Mouse (Mus musculus): Measurements from ENCODE around the gene Ttpal. TPM values are rescaled to one million over a fixed set of nuclear protein-coding genes. Genes with fewer than 3 reads are reported as not detected.

Ttpal gene
- polyA plus RNA-seq, 1 experiment from 2014 or later: 40.3 TPM

GRCm38 (mm10) chr2:163561258-163561948 lies 40.7 kb upstream of the Ttpal start:
- no peak overlapping the region for H3K4me2 ChIP-seq (replicated peaks; ENCODE audit: low read depth, low read length)
- H3K9me3 ChIP-seq (ENCODE audit: control insufficient read depth, low read length): no peaks in the 10 kb centered on the region
- H3K9ac ChIP-seq (ENCODE audit: low read depth, low read length): no peak overlapping the region
- H3K27me3 ChIP-seq (ENCODE audit: control insufficient read depth, insufficient read depth, low read length): no peaks in the 10 kb centered on the region
- 62% methylated on average over 13 of the region's 13 CpGs for WGBS
- no peak for ATAC-seq (ENCODE audit: low FRiP score, low TSS enrichment)
- H3K4me1 ChIP-seq (ENCODE audit: control insufficient read depth, insufficient read depth, low read length): no peaks in the 10 kb centered on the region
- no peaks in the 10 kb centered on the region for H3K36me3 ChIP-seq (ENCODE audit: control insufficient read depth, insufficient read depth, low read length)
- no peak overlapping the region for H3K4me3 ChIP-seq (ENCODE audit: low read length)
- no peak overlapping the region for H3K27ac ChIP-seq (ENCODE audit: low read depth, low read length)

- Histone ChIP-seq H3K36me3 (ENCODE audit: control insufficient read depth, insufficient read depth, low read length) (no peaks in the 10 kb centered on the region), H3K4me1 (ENCODE audit: control insufficient read depth, insufficient read depth, low read length) (no peaks in the 10 kb centered on the region), H3K27ac (ENCODE audit: low read depth, low read length) (no peak overlapping the region), H3K9ac (ENCODE audit: low read depth, low read length) (no peak overlapping the region), H3K4me3 (ENCODE audit: low read length) (no peak overlapping the region), H3K27me3 (ENCODE audit: control insufficient read depth, insufficient read depth, low read length) (no peaks in the 10 kb centered on the region), H3K4me2 (replicated peaks; ENCODE audit: low read depth, low read length) (no peak overlapping the region), H3K9me3 (ENCODE audit: control insufficient read depth, low read length) (no peaks in the 10 kb centered on the region)
- WGBS: 21% methylated on average over 8 of the region's 8 CpGs
- ATAC-seq (ENCODE audit: low FRiP score, low TSS enrichment): no peak
Measured at GRCm38 (mm10) chr2:163564646-163565045, 37.5 kb upstream of the Ttpal start.

GRCm38 (mm10) chr2:163574321-163574720 lies 27.8 kb upstream of the Ttpal start:
- ATAC-seq (ENCODE audit: low FRiP score, low TSS enrichment): no peak
- H3K9me3 ChIP-seq (ENCODE audit: control insufficient read depth, low read length): no peaks in the 10 kb centered on the region
- H3K27me3 ChIP-seq (ENCODE audit: control insufficient read depth, insufficient read depth, low read length): no peaks in the 10 kb centered on the region
- H3K27ac ChIP-seq (ENCODE audit: low read depth, low read length): no peak overlapping the region
- no peaks in the 10 kb centered on the region for H3K4me1 ChIP-seq (ENCODE audit: control insufficient read depth, insufficient read depth, low read length)
- H3K4me2 ChIP-seq (replicated peaks; ENCODE audit: low read depth, low read length): no peak overlapping the region
- no peak overlapping the region for H3K4me3 ChIP-seq (ENCODE audit: low read length)
- H3K36me3 ChIP-seq (ENCODE audit: control insufficient read depth, insufficient read depth, low read length): no peaks in the 10 kb centered on the region
- WGBS: 81% methylated on average over 3 of the region's 3 CpGs
- no peak overlapping the region for H3K9ac ChIP-seq (ENCODE audit: low read depth, low read length)

- Histone ChIP-seq H3K9ac (ENCODE audit: low read depth, low read length) (no peak overlapping the region), H3K4me2 (replicated peaks; ENCODE audit: low read depth, low read length) (no peak overlapping the region), H3K4me3 (ENCODE audit: low read length) (no peak overlapping the region), H3K36me3 (ENCODE audit: control insufficient read depth, insufficient read depth, low read length) (no peaks in the 10 kb centered on the region), H3K27me3 (ENCODE audit: control insufficient read depth, insufficient read depth, low read length) (no peaks in the 10 kb centered on the region), H3K4me1 (ENCODE audit: control insufficient read depth, insufficient read depth, low read length) (no peaks in the 10 kb centered on the region), H3K27ac (ENCODE audit: low read depth, low read length) (no peak overlapping the region), H3K9me3 (ENCODE audit: control insufficient read depth, low read length) (no peaks in the 10 kb centered on the region)
- no peak for ATAC-seq (ENCODE audit: low FRiP score, low TSS enrichment)
- WGBS: 46% methylated on average over 11 of the region's 11 CpGs
Measured at GRCm38 (mm10) chr2:163575248-163575647, 26.9 kb upstream of the Ttpal start.

- Histone ChIP-seq H3K4me2 (replicated peaks; ENCODE audit: low read depth, low read length) (no peak overlapping the region), H3K4me3 (ENCODE audit: low read length) (no peak overlapping the region), H3K9ac (ENCODE audit: low read depth, low read length) (no peak overlapping the region), H3K9me3 (ENCODE audit: control insufficient read depth, low read length) (no peaks in the 10 kb centered on the region), H3K27ac (ENCODE audit: low read depth, low read length) (no peak overlapping the region), H3K4me1 (ENCODE audit: control insufficient read depth, insufficient read depth, low read length) (no peaks in the 10 kb centered on the region), H3K36me3 (ENCODE audit: control insufficient read depth, insufficient read depth, low read length) (no peaks in the 10 kb centered on the region), H3K27me3 (ENCODE audit: control insufficient read depth, insufficient read depth, low read length) (no peaks in the 10 kb centered on the region)
- 87% methylated on average over 2 of the region's 2 CpGs for WGBS
- no peak for ATAC-seq (ENCODE audit: low FRiP score, low TSS enrichment)
Measured at GRCm38 (mm10) chr2:163577986-163578385, 24.1 kb upstream of the Ttpal start.

GRCm38 (mm10) chr2:163580069-163580945 lies 21.8 kb upstream of the Ttpal start:
- no peak for ATAC-seq (ENCODE audit: low FRiP score, low TSS enrichment)
- 67% methylated on average over 13 of the region's 13 CpGs for WGBS

GRCm38 (mm10) chr2:163583226-163584087 lies 18.7 kb upstream of the Ttpal start:
- Histone ChIP-seq H3K36me3 (ENCODE audit: control insufficient read depth, insufficient read depth, low read length) (no peaks in the 10 kb centered on the region), H3K4me1 (ENCODE audit: control insufficient read depth, insufficient read depth, low read length) (no peaks in the 10 kb centered on the region), H3K4me2 (replicated peaks; ENCODE audit: low read depth, low read length) (no peak overlapping the region), H3K27ac (ENCODE audit: low read depth, low read length) (no peak overlapping the region), H3K4me3 (ENCODE audit: low read length) (no peak overlapping the region), H3K9me3 (ENCODE audit: control insufficient read depth, low read length) (no peaks in the 10 kb centered on the region), H3K9ac (ENCODE audit: low read depth, low read length) (no peak overlapping the region), H3K27me3 (ENCODE audit: control insufficient read depth, insufficient read depth, low read length) (no peaks in the 10 kb centered on the region)
- no peak for ATAC-seq (ENCODE audit: low FRiP score, low TSS enrichment)
- WGBS: 95% methylated on average over 10 of the region's 10 CpGs

More at GRCm38 (mm10) chr2:163580069-163580945, 21.8 kb upstream of the Ttpal start:
- H3K9ac ChIP-seq (ENCODE audit: low read depth, low read length): no peak overlapping the region
- H3K9me3 ChIP-seq (ENCODE audit: control insufficient read depth, low read length): no peaks in the 10 kb centered on the region
- no peak overlapping the region for H3K27ac ChIP-seq (ENCODE audit: low read depth, low read length)
- H3K4me3 ChIP-seq (ENCODE audit: low read length): no peak overlapping the region
- no peaks in the 10 kb centered on the region for H3K4me1 ChIP-seq (ENCODE audit: control insufficient read depth, insufficient read depth, low read length)
- H3K36me3 ChIP-seq (ENCODE audit: control insufficient read depth, insufficient read depth, low read length): no peaks in the 10 kb centered on the region
- H3K27me3 ChIP-seq (ENCODE audit: control insufficient read depth, insufficient read depth, low read length): no peaks in the 10 kb centered on the region
- no peak overlapping the region for H3K4me2 ChIP-seq (replicated peaks; ENCODE audit: low read depth, low read length)

- no peak overlapping the region for H3K4me2 ChIP-seq (replicated peaks; ENCODE audit: low read depth, low read length)
- H3K27ac ChIP-seq (ENCODE audit: low read depth, low read length): no peak overlapping the region
- no peaks in the 10 kb centered on the region for H3K36me3 ChIP-seq (ENCODE audit: control insufficient read depth, insufficient read depth, low read length)
- no peak for ATAC-seq (ENCODE audit: low FRiP score, low TSS enrichment)
- H3K9ac ChIP-seq (ENCODE audit: low read depth, low read length): no peak overlapping the region
- H3K4me1 ChIP-seq (ENCODE audit: control insufficient read depth, insufficient read depth, low read length): no peaks in the 10 kb centered on the region
- 88% methylated on average over 10 of the region's 10 CpGs for WGBS
- no peaks in the 10 kb centered on the region for H3K9me3 ChIP-seq (ENCODE audit: control insufficient read depth, low read length)
- no peaks in the 10 kb centered on the region for H3K27me3 ChIP-seq (ENCODE audit: control insufficient read depth, insufficient read depth, low read length)
- no peak overlapping the region for H3K4me3 ChIP-seq (ENCODE audit: low read length)
Measured at GRCm38 (mm10) chr2:163584088-163584426, 18.1 kb upstream of the Ttpal start.
